Mouse (Mus musculus): ENCODE results near the gene Acaca.

Acaca gene

GRCm38 (mm10) chr11:84145201-84145798 is 15.8 kb downstream of the Acaca start:
- no peak for DNase-seq (ENCODE audit: extremely low read depth, insufficient read length, low spot score)

GRCm38 (mm10) chr11:84146081-84146480 is 16.6 kb downstream of the Acaca start:
- DNase-seq (ENCODE audit: extremely low read depth, insufficient read length, low spot score), result no peak

GRCm38 (mm10) chr11:84150884-84151283 is 21.4 kb downstream of the Acaca start:
- DNase-seq (ENCODE audit: extremely low read depth, insufficient read length, low spot score), result no peak

GRCm38 (mm10) chr11:84156535-84157262 is 27.2 kb downstream of the Acaca start:
- DNase-seq (ENCODE audit: extremely low read depth, insufficient read length, low spot score), result no peak

GRCm38 (mm10) chr11:84164123-84164522 is 34.7 kb downstream of the Acaca start:
- DNase-seq (ENCODE audit: extremely low read depth, insufficient read length, low spot score), result no peak

GRCm38 (mm10) chr11:84164561-84164960 is 35.1 kb downstream of the Acaca start:
- no peak for DNase-seq (ENCODE audit: extremely low read depth, insufficient read length, low spot score)

- DNase-seq (ENCODE audit: extremely low read depth, insufficient read length, low spot score), result no peak
Observed at GRCm38 (mm10) chr11:84167046-84167526, 37.6 kb downstream of the Acaca start, which contains the start of gene Gm11437. TSS of gene Gm11437 (minus strand) at chr11:84167476.

GRCm38 (mm10) chr11:84168701-84169288 is 39.3 kb downstream of the Acaca start:
- DNase-seq (ENCODE audit: extremely low read depth, insufficient read length, low spot score), result no peak

GRCm38 (mm10) chr11:84172539-84173435 is 43.3 kb downstream of the Acaca start:
- no peak for DNase-seq (ENCODE audit: extremely low read depth, insufficient read length, low spot score)

- peak; percentile 26 for DNase-seq (ENCODE audit: extremely low read depth, insufficient read length, low spot score)
Observed at GRCm38 (mm10) chr11:84178571-84178970, 49.1 kb downstream of the Acaca start.

- DNase-seq (ENCODE audit: extremely low read depth, insufficient read length, low spot score), result peak; percentile 98
Observed at GRCm38 (mm10) chr11:84179226-84179953, 49.9 kb downstream of the Acaca start.

- DNase-seq (ENCODE audit: extremely low read depth, insufficient read length, low spot score), result peak; percentile 88
Observed at GRCm38 (mm10) chr11:84179954-84180598, 50.6 kb downstream of the Acaca start.

- DNase-seq (ENCODE audit: extremely low read depth, insufficient read length, low spot score), result no peak
Observed at GRCm38 (mm10) chr11:84181286-84181685, 51.8 kb downstream of the Acaca start.

GRCm38 (mm10) chr11:84188530-84188929 is 59.1 kb downstream of the Acaca start:
- no peak for DNase-seq (ENCODE audit: extremely low read depth, insufficient read length, low spot score)

- DNase-seq (ENCODE audit: extremely low read depth, insufficient read length, low spot score), result no peak
Observed at GRCm38 (mm10) chr11:84190581-84191233, 61.2 kb downstream of the Acaca start.

GRCm38 (mm10) chr11:84193249-84193648 is 63.8 kb downstream of the Acaca start:
- no peak for DNase-seq (ENCODE audit: extremely low read depth, insufficient read length, low spot score)

GRCm38 (mm10) chr11:84194751-84195150 is 65.3 kb downstream of the Acaca start:
- no peak for DNase-seq (ENCODE audit: extremely low read depth, insufficient read length, low spot score)

- DNase-seq (ENCODE audit: extremely low read depth, insufficient read length, low spot score), result peak; percentile 32
Observed at GRCm38 (mm10) chr11:84197607-84198402, 68.3 kb downstream of the Acaca start.
